Mouse (Mus musculus) C2C12 (cell line): Measurements from ENCODE around the gene Npw.

Source experiments
- CEBPB ChIP-seq: IDR thresholded peaks from one replicate; pipeline ENCODE4 v1.6.1; 2011; ENCODE audit warnings: low read depth, mild to moderate bottlenecking, control low read depth, moderate library complexity
- CTCF ChIP-seq: IDR thresholded peaks from one replicate; pipeline ENCODE4 v1.5.1; 2011; ENCODE audit not compliant: control insufficient read depth, insufficient read depth, insufficient read length
- MAX ChIP-seq: IDR thresholded peaks from one replicate; pipeline ENCODE4 v1.6.1; 2011; ENCODE audit warnings: mild to moderate bottlenecking, control low read depth
- MYOG ChIP-seq: IDR thresholded peaks from one replicate; pipeline ENCODE4 v1.6.1; 2011; ENCODE audit not compliant: control insufficient read depth, insufficient read length; ENCODE audit errors: extremely low read depth
- USF1 ChIP-seq: IDR thresholded peaks from one replicate; pipeline ENCODE4 v1.6.1; 2011; ENCODE audit warnings: low read depth, mild to moderate bottlenecking, control low read depth, moderate library complexity

- TF ChIP-seq CTCF: no peak
- no peak for TF ChIP-seq MYOG
- TF ChIP-seq USF1: no peak
- peak; percentile 78 for TF ChIP-seq MAX
- no peak for TF ChIP-seq CEBPB
These were observed 48.9 kb upstream of the Npw start, which contains the start of gene Tbl3 for GRCm38 (mm10) chr17:24706982-24707800.
